Mouse (Mus musculus): ENCODE data around the gene Rnf113a2. TPM values are rescaled to one million over a fixed set of nuclear protein-coding genes. Genes with fewer than 3 reads are reported as not detected.

Gene Rnf113a2
- polyA plus RNA-seq, 1 experiment from 2014 or later: 27.0 TPM

- Histone ChIP-seq H3K4me1 (replicated peaks) (no peaks in the 10 kb centered on the region), H3K36me3 (no peaks in the 10 kb centered on the region), H3K27me3 (no peaks in the 10 kb centered on the region), H3K4me3 (replicated peaks) (no peak overlapping the region), H3K27ac (no peak overlapping the region), H3K9me3 (no peaks in the 10 kb centered on the region), H3K4me2 (replicated peaks) (no peak overlapping the region), H3K9ac (replicated peaks) (no peak overlapping the region)
- WGBS: 90% methylated on average over 14 of the region's 14 CpGs
- ATAC-seq: no peak
Measured at GRCm38 (mm10) chr12:84396947-84397679, 19.9 kb upstream of the Rnf113a2 start.

GRCm38 (mm10) chr12:84397685-84398084, 19.3 kb upstream of the Rnf113a2 start:
- H3K9me3 ChIP-seq: no peaks in the 10 kb centered on the region
- ATAC-seq: no peak
- no peaks in the 10 kb centered on the region for H3K4me1 ChIP-seq (replicated peaks)
- H3K4me3 ChIP-seq (replicated peaks): no peak overlapping the region
- no peak overlapping the region for H3K27ac ChIP-seq
- no peak overlapping the region for H3K4me2 ChIP-seq (replicated peaks)
- no peaks in the 10 kb centered on the region for H3K36me3 ChIP-seq
- no peaks in the 10 kb centered on the region for H3K27me3 ChIP-seq
- no peak overlapping the region for H3K9ac ChIP-seq (replicated peaks)

GRCm38 (mm10) chr12:84398629-84399028, 18.4 kb upstream of the Rnf113a2 start:
- H3K27me3 ChIP-seq: no peaks in the 10 kb centered on the region
- no peaks in the 10 kb centered on the region for H3K9me3 ChIP-seq
- no peak overlapping the region for H3K4me3 ChIP-seq (replicated peaks)
- WGBS: 92% methylated on average over 5 of the region's 5 CpGs
- H3K27ac ChIP-seq: no peak overlapping the region
- H3K4me2 ChIP-seq (replicated peaks): no peak overlapping the region
- no peaks in the 10 kb centered on the region for H3K4me1 ChIP-seq (replicated peaks)
- H3K9ac ChIP-seq (replicated peaks): no peak overlapping the region
- ATAC-seq: no peak
- H3K36me3 ChIP-seq: no peaks in the 10 kb centered on the region

GRCm38 (mm10) chr12:84399135-84399534, 17.9 kb upstream of the Rnf113a2 start:
- no peaks in the 10 kb centered on the region for H3K36me3 ChIP-seq
- H3K9ac ChIP-seq (replicated peaks): no peak overlapping the region
- no peaks in the 10 kb centered on the region for H3K4me1 ChIP-seq (replicated peaks)
- H3K9me3 ChIP-seq: no peaks in the 10 kb centered on the region
- no peaks in the 10 kb centered on the region for H3K27me3 ChIP-seq
- no peak overlapping the region for H3K27ac ChIP-seq
- H3K4me3 ChIP-seq (replicated peaks): no peak overlapping the region
- no peak overlapping the region for H3K4me2 ChIP-seq (replicated peaks)
- WGBS: 85% methylated on average over 9 of the region's 9 CpGs
- ATAC-seq: no peak

GRCm38 (mm10) chr12:84399663-84400062, 17.3 kb upstream of the Rnf113a2 start:
- Histone ChIP-seq H3K9me3 (no peaks in the 10 kb centered on the region), H3K4me2 (replicated peaks) (no peak overlapping the region), H3K36me3 (no peaks in the 10 kb centered on the region), H3K9ac (replicated peaks) (no peak overlapping the region), H3K27ac (no peak overlapping the region), H3K4me3 (replicated peaks) (no peak overlapping the region), H3K27me3 (no peaks in the 10 kb centered on the region), H3K4me1 (replicated peaks) (no peaks in the 10 kb centered on the region)
- 85% methylated on average over 9 of the region's 9 CpGs for WGBS
- ATAC-seq: no peak

GRCm38 (mm10) chr12:84400068-84400467, 16.9 kb upstream of the Rnf113a2 start:
- no peaks in the 10 kb centered on the region for H3K36me3 ChIP-seq
- H3K4me2 ChIP-seq (replicated peaks): no peak overlapping the region
- ATAC-seq: no peak
- H3K9me3 ChIP-seq: no peaks in the 10 kb centered on the region
- WGBS: 86% methylated on average over 3 of the region's 3 CpGs
- H3K27ac ChIP-seq: no peak overlapping the region
- H3K4me3 ChIP-seq (replicated peaks): no peak overlapping the region
- H3K4me1 ChIP-seq (replicated peaks): no peaks in the 10 kb centered on the region
- H3K9ac ChIP-seq (replicated peaks): no peak overlapping the region
- no peaks in the 10 kb centered on the region for H3K27me3 ChIP-seq

GRCm38 (mm10) chr12:84400653-84401052, 16.3 kb upstream of the Rnf113a2 start:
- 75% methylated on average over 3 of the region's 3 CpGs for WGBS
- no peak overlapping the region for H3K9ac ChIP-seq (replicated peaks)
- H3K9me3 ChIP-seq: no peaks in the 10 kb centered on the region
- no peak overlapping the region for H3K27ac ChIP-seq
- H3K4me3 ChIP-seq (replicated peaks): no peak overlapping the region
- no peaks in the 10 kb centered on the region for H3K4me1 ChIP-seq (replicated peaks)
- H3K4me2 ChIP-seq (replicated peaks): no peak overlapping the region
- no peaks in the 10 kb centered on the region for H3K36me3 ChIP-seq
- no peaks in the 10 kb centered on the region for H3K27me3 ChIP-seq
- ATAC-seq: no peak

- Histone ChIP-seq H3K4me2 (replicated peaks) (no peak overlapping the region), H3K9ac (replicated peaks) (no peak overlapping the region), H3K27me3 (no peaks in the 10 kb centered on the region), H3K36me3 (no peaks in the 10 kb centered on the region), H3K4me1 (replicated peaks) (peaks cover 4% of the 10 kb centered on the region), H3K4me3 (replicated peaks) (no peak overlapping the region), H3K27ac (no peak overlapping the region), H3K9me3 (no peaks in the 10 kb centered on the region)
- WGBS: 82% methylated on average over 9 of the region's 9 CpGs
- no peak for ATAC-seq
Measured at GRCm38 (mm10) chr12:84402923-84403322, 14.1 kb upstream of the Rnf113a2 start.

- no peak overlapping the region for H3K27ac ChIP-seq
- no peaks in the 10 kb centered on the region for H3K36me3 ChIP-seq
- 72% methylated on average over 6 of the region's 6 CpGs for WGBS
Measured at GRCm38 (mm10) chr12:84404541-84404940, 12.5 kb upstream of the Rnf113a2 start.

GRCm38 (mm10) chr12:84407259-84407658, 9.7 kb upstream of the Rnf113a2 start:
- Histone ChIP-seq H3K4me2 (replicated peaks) (no peak overlapping the region), H3K9ac (replicated peaks) (no peak overlapping the region), H3K27me3 (peaks cover 3% of the 10 kb centered on the region; the same call in 1 of the 2 replicates), H3K36me3 (no peaks in the 10 kb centered on the region), H3K4me1 (replicated peaks) (peaks cover 13% of the 10 kb centered on the region), H3K9me3 (no peaks in the 10 kb centered on the region), H3K27ac (no peak overlapping the region), H3K4me3 (replicated peaks) (no peak overlapping the region)
- 59% methylated on average over 4 of the region's 4 CpGs for WGBS
- no peak for ATAC-seq

More at GRCm38 (mm10) chr12:84404541-84404940, 12.5 kb upstream of the Rnf113a2 start:
- H3K9ac ChIP-seq (replicated peaks): no peak overlapping the region
- no peak for ATAC-seq
- H3K4me1 ChIP-seq (replicated peaks): peaks cover 12% of the 10 kb centered on the region
- H3K4me3 ChIP-seq (replicated peaks): no peak overlapping the region
- H3K4me2 ChIP-seq (replicated peaks): no peak overlapping the region
- no peaks in the 10 kb centered on the region for H3K9me3 ChIP-seq
- no peaks in the 10 kb centered on the region for H3K27me3 ChIP-seq

- no peaks in the 10 kb centered on the region for H3K9me3 ChIP-seq
- peaks cover 3% of the 10 kb centered on the region; the same call in 1 of the 2 replicates for H3K27me3 ChIP-seq
- peak overlapping the region; percentile 89 for H3K27ac ChIP-seq
- ATAC-seq: peak; percentile 86
- peak overlapping the region; percentile 65 for H3K4me3 ChIP-seq (replicated peaks)
- H3K4me2 ChIP-seq (replicated peaks): peak overlapping the region; percentile 85
- H3K36me3 ChIP-seq: no peaks in the 10 kb centered on the region
- 2% methylated on average over 37 of the region's 52 CpGs for WGBS
- peak overlapping the region; percentile 79 for H3K9ac ChIP-seq (replicated peaks)
- peaks cover 13% of the 10 kb centered on the region for H3K4me1 ChIP-seq (replicated peaks)
Measured at GRCm38 (mm10) chr12:84407874-84408818, 8.8 kb upstream of the Rnf113a2 start.

- peak; percentile 93 for ATAC-seq
- Histone ChIP-seq H3K4me1 (replicated peaks) (peaks cover 13% of the 10 kb centered on the region), H3K4me2 (replicated peaks) (peak within 1 kb of the TSS; percentile 85), H3K9me3 (no peaks in the 10 kb centered on the region), H3K4me3 (replicated peaks) (peak within 1 kb of the TSS; percentile 65), H3K27ac (peak within 1 kb of the TSS; percentile 89), H3K9ac (replicated peaks) (peak within 1 kb of the TSS; percentile 79), H3K27me3 (peaks cover 3% of the 10 kb centered on the region; the same call in 1 of the 2 replicates), H3K36me3 (no peaks in the 10 kb centered on the region)
- under 1% methylated on average over 56 of the region's 63 CpGs for WGBS
Measured at GRCm38 (mm10) chr12:84408819-84409507, 8.0 kb upstream of the Rnf113a2 start, which contains the start of the genes Entpd5 and Bbof1. Entpd5 (minus strand) TSS chr12:84409029. Bbof1 (plus strand) TSS chr12:84409071.
